Mouse (Mus musculus) ES-E14 (cell line): ENCODE data around the gene Tubb5. TPM values are rescaled to one million over a fixed set of nuclear protein-coding genes. Genes with fewer than 3 reads are reported as not detected.

Source experiments
- DNase-seq: peaks from one replicate; pipeline ENCODE4 v3.0.0-alpha.2; 2013; ENCODE audit warnings: low read depth, low spot score
- H3K27ac ChIP-seq: 2 replicates; pipeline ENCODE4 v1.5.1; 2012; ENCODE audit warnings: low read depth, mild to moderate bottlenecking, low read length, moderate library complexity, mixed read lengths; ENCODE audit not compliant: poor library complexity, insufficient read depth, severe bottlenecking
- H3K36me3 ChIP-seq: 2 replicates; pipeline ENCODE4 v1.6.1; 2012; ENCODE audit warnings: mild to moderate bottlenecking, low read length, moderate library complexity, mixed read lengths; ENCODE audit not compliant: control insufficient read depth, poor library complexity, insufficient read depth, severe bottlenecking
- H3K4me1 ChIP-seq, 2 experiments: fragments of 150-350 bp in 1 of 2; sonication (generic) in 1 of 2; 2 replicates each; pipeline ENCODE4 v1.6.1; 2012; ENCODE audit warnings: low read length in 2 of 2, mild to moderate bottlenecking in 1 of 2, mixed read lengths in 1 of 2; ENCODE audit not compliant: control insufficient read depth in 2 of 2, insufficient read depth in 2 of 2, poor library complexity in 1 of 2
- H3K4me3 ChIP-seq, 2 experiments: fragments of 150-350 bp in 1 of 2; sonication (generic) in 1 of 2; 2 replicates each; pipeline ENCODE4 v1.5.1; 2012; ENCODE audit warnings: low read length in 2 of 2, low read depth in 1 of 2, mild to moderate bottlenecking in 1 of 2, mixed read lengths in 1 of 2; ENCODE audit not compliant: insufficient read depth in 1 of 2, poor library complexity in 1 of 2, severe bottlenecking in 1 of 2
- H3K9ac ChIP-seq: 2 replicates; pipeline ENCODE4 v1.6.1; 2012; ENCODE audit warnings: low read depth, mild to moderate bottlenecking, low read length, mixed read lengths; ENCODE audit not compliant: poor library complexity, insufficient read depth, severe bottlenecking
- H3K9me3 ChIP-seq: fragments of 150-350 bp; sonication (generic); 2 replicates; pipeline ENCODE4 v1.6.1; 2012; ENCODE audit warnings: low read depth, mild to moderate bottlenecking, low read length; ENCODE audit not compliant: control insufficient read depth, insufficient read depth
- CHD2 ChIP-seq: IDR thresholded peaks from 2 replicates; pipeline ENCODE4 v1.6.1; 2014; ENCODE audit warnings: mild to moderate bottlenecking, low read depth, low read length, inconsistent platforms
- HCFC1 ChIP-seq: IDR thresholded peaks from 2 replicates; pipeline ENCODE4 v1.6.1; 2012; ENCODE audit warnings: low read length, inconsistent platforms, borderline replicate concordance; ENCODE audit not compliant: insufficient read depth
- MAFK ChIP-seq: IDR thresholded peaks from 2 replicates; pipeline ENCODE4 v1.6.1; 2014; ENCODE audit warnings: mild to moderate bottlenecking, low read depth, low read length, inconsistent platforms; ENCODE audit not compliant: insufficient read depth
- ZC3H11A ChIP-seq: IDR thresholded peaks from 2 replicates; pipeline ENCODE4 v1.6.1; 2012; ENCODE audit warnings: low read depth, mild to moderate bottlenecking, inconsistent platforms, low read length, borderline replicate concordance
- ZNF384 ChIP-seq: IDR thresholded peaks from 2 replicates; pipeline ENCODE4 v1.6.1; 2012; ENCODE audit warnings: low read depth, low read length, inconsistent platforms
- in situ Hi-C, 2 experiments: fragments of 600-800 bp; cut with MboI; formaldehyde crosslinking; loops; one replicate each; pipeline ENCODE4 v1.15.1; 2025; ENCODE audit warnings: low sequenced_read_pairs in 2 of 2, inconsistent platforms in 1 of 2; ENCODE audit not compliant: unreplicated experiment in 2 of 2
- total RNA-seq: library from RNA; depleted of rRNA; stranded (reverse); fragments of 300-350 nt; gene quantifications from 2 replicates; pipeline ENCODE4 v1.2.3, GENCODE M21; 2012; rRNA removed

Tubb5 gene
- total RNA-seq: 1,077 and 1,157 TPM in 2 replicates

- peak; percentile 57; the same call in 1 of the 2 replicates for TF ChIP-seq CHD2
- no peak for TF ChIP-seq ZNF384
- peak; percentile 93 for TF ChIP-seq HCFC1
- TF ChIP-seq MAFK: no peak; the same call in 1 of the 2 replicates
- TF ChIP-seq ZC3H11A: no peak
Observed at GRCm38 (mm10) chr17:35838122-35838544, at the start of gene Tubb5. Gene Tubb5 (minus strand): TSS chr17:35838306.

GRCm38 (mm10) chr17:35887725-35888124 is 49.6 kb upstream of the Tubb5 start:
- in situ Hi-C loops: no loop called here
- TF ChIP-seq HCFC1 (no peak; the same call in 1 of the 2 replicates), ZNF384 (0 out of 2 replicates have a peak, but pooled peaks have one; percentile 23)
- peaks cover 2 to 8% of the 10 kb centered on the region in 2 experiments; a peak in 2 of 4 replicates for H3K4me1 ChIP-seq
- peaks cover 67% of the 10 kb centered on the region for H3K36me3 ChIP-seq
- peak overlapping the region; percentile 79 to 89 for H3K4me3 ChIP-seq
- H3K27ac ChIP-seq: peak overlapping the region; percentile 86
- peak overlapping the region; percentile 88 for H3K9ac ChIP-seq
- peak; percentile 64 for DNase-seq
- no peaks in the 10 kb centered on the region for H3K9me3 ChIP-seq

More at GRCm38 (mm10) chr17:35838122-35838544, at the start of gene Tubb5:
- peak; percentile 95 for DNase-seq
- in situ Hi-C loops: no loop called here
- no peaks in the 10 kb centered on the region for H3K9me3 ChIP-seq
- peaks cover 8 to 13% of the 10 kb centered on the region in 2 experiments for H3K4me1 ChIP-seq
- peaks cover 32% of the 10 kb centered on the region for H3K36me3 ChIP-seq
- H3K4me3 ChIP-seq: peak within 1 kb of the TSS; percentile 88 to 96
- H3K27ac ChIP-seq: peak within 1 kb of the TSS; percentile 83
- peak within 1 kb of the TSS; percentile 74 for H3K9ac ChIP-seq

GRCm38 (mm10) chr17:35883777-35884176 is 45.7 kb upstream of the Tubb5 start:
- in situ Hi-C loops: no loop called here
- Histone ChIP-seq H3K9ac (no peak overlapping the region), H3K9me3 (no peaks in the 10 kb centered on the region), H3K27ac (no peak overlapping the region), H3K4me3 (no peak overlapping the region), H3K36me3 (peaks cover 52% of the 10 kb centered on the region), H3K4me1 (peaks cover 2 to 8% of the 10 kb centered on the region in 2 experiments; a peak in 2 of 4 replicates)
- DNase-seq: no peak
- no peak for TF ChIP-seq CHD2
- TF ChIP-seq ZNF384: no peak
- no peak for TF ChIP-seq ZC3H11A
- TF ChIP-seq HCFC1: no peak
- TF ChIP-seq MAFK: no peak

- DNase-seq: no peak
- H3K4me1 ChIP-seq: peaks cover 0 to 4% of the 10 kb centered on the region in 2 experiments; a peak in 1 of 4 replicates
- H3K9ac ChIP-seq: no peak overlapping the region
- H3K9me3 ChIP-seq: no peaks in the 10 kb centered on the region
- in situ Hi-C loops: no loop called here
- no peak overlapping the region for H3K27ac ChIP-seq
- H3K4me3 ChIP-seq: no peak overlapping the region
- H3K36me3 ChIP-seq: peaks cover 45% of the 10 kb centered on the region
- TF ChIP-seq ZC3H11A (no peak), MAFK (no peak), CHD2 (no peak), ZNF384 (no peak), HCFC1 (no peak)
Observed at GRCm38 (mm10) chr17:35882924-35883323, 44.8 kb upstream of the Tubb5 start.
